Mouse (Mus musculus) forebrain, embryonic 14.5 days (tissue): ENCODE data around the gene Umod. TPM values are rescaled to one million over a fixed set of nuclear protein-coding genes. Genes with fewer than 3 reads are reported as not detected.

Experiments used
- polyA plus RNA-seq: library from polyadenylated mRNA; unstranded; fragments of >200 nt; fragmentation: Nextera tagmentation; extraction: Ambion mirVana; gene quantifications from 2 replicates; pipeline ENCODE4 v1.2.1, GENCODE M21; 2014

Umod gene
- polyA plus RNA-seq, 1 experiment from 2014 or later, result not detected

Other genes with a start within 250 kb of the Umod start
- not detected in 2 replicates for gene Gp2, start 20.0 kb downstream of the Umod start, polyA plus RNA-seq
- not detected in 2 replicates for gene Acsm5, start 40.2 kb upstream of the Umod start, polyA plus RNA-seq
- 0.10 TPM in 1 of 2 replicates, not detected in the other for gene Pdilt, start 44.2 kb upstream of the Umod start, polyA plus RNA-seq
- not detected in 2 replicates for gene Acsm2, start 75.1 kb upstream of the Umod start, polyA plus RNA-seq
- not detected in 2 replicates for gene Acsm1, start 127.7 kb upstream of the Umod start, polyA plus RNA-seq
- gene Acsm4, start 210.7 kb upstream of the Umod start, polyA plus RNA-seq, result not detected in 2 replicates
- gene Thumpd1, start 241.5 kb upstream of the Umod start, polyA plus RNA-seq, result 92.9 and 102 TPM in 2 replicates